Mouse (Mus musculus) duodenum, adult 2 months (tissue): Measurements from ENCODE around the gene Mroh9. TPM values are rescaled to one million over a fixed set of nuclear protein-coding genes. Genes with fewer than 3 reads are reported as not detected.

Experiments used
- polyA plus RNA-seq: library from polyadenylated mRNA; depleted of rRNA; stranded (reverse); fragments of >200 nt; gene quantifications from 2 replicates; pipeline ENCODE4 v1.2.3, GENCODE M21; 2012; ENCODE audit warnings: low replicate concordance; rRNA removed

Gene Mroh9
- not detected in 2 replicates for polyA plus RNA-seq

GRCm38 (mm10) chr1:163085570-163085969, at the start of gene Mroh9:
TSS of gene Mroh9 (minus strand) at chr1:163085670.

DNA sequence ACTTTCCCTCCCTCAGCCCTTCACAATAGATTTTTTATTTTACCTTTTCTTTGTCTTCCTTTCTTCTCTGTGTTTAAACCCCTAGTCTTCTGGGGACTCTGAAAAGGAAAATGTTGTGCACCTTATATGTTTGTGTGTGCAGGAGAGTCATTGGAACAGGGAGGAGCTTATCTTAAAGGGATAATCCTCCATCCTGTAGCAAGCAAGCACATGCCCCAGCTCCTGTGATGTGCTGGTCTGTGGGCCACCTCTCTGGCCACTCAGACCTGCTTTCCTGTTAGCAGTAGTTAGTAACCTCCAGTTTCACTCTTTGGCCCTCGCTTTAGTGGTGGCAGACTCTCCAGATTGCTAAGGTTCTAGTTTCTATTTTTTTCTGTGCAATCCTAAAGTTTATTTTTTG, 101.0 kb downstream of the Mroh9 start, which contains the start of gene Fmo3:
Gene Fmo3, minus strand, starts transcription at position 101 of the 400 bp plus-strand sequence.

Other genes starting within 250 kb of the Mroh9 start
- 1.6 and 2.9 TPM in 2 replicates for gene Fmo1, start 219.1 kb downstream of the Mroh9 start, polyA plus RNA-seq
- gene Fmo2, start 186.9 kb downstream of the Mroh9 start, polyA plus RNA-seq = 0.76 and 0.92 TPM in 2 replicates
- not detected in 2 replicates for gene Fmo6, start 148.2 kb downstream of the Mroh9 start, polyA plus RNA-seq
- not detected in 2 replicates for gene Fmo3, start 101.1 kb downstream of the Mroh9 start, polyA plus RNA-seq
- 0.75 and 1.5 TPM in 2 replicates for gene Prrx1, start 228.0 kb upstream of the Mroh9 start, polyA plus RNA-seq